Mouse (Mus musculus): Measurements from ENCODE around the gene Hnrnpk.
A peak's percentile ranks its signal among the peaks of the same experiment; 100 is the strongest.
"Not testable (repeated sequence)": the region's sequence is repeated elsewhere in the genome, so short reads cannot be mapped to it uniquely, and the experiment has no call there.

Hnrnpk gene

GRCm38 (mm10) chr13:58403243-58403642 is at the start of gene Hnrnpk:
Gene Hnrnpk, minus strand, starts transcription at chr13:58403343.
- DNase-seq (ENCODE audit: low spot score in 2 of 2), result not testable (repeated sequence)

GRCm38 (mm10) chr13:58452246-58452645 is 49.1 kb upstream of the Hnrnpk start:
- DNase-seq (ENCODE audit: low spot score in 2 of 2), result no peak

- no peak for DNase-seq (ENCODE audit: low spot score in 2 of 2)
Observed at GRCm38 (mm10) chr13:58450459-58451182, 47.5 kb upstream of the Hnrnpk start.

GRCm38 (mm10) chr13:58446541-58446940 is 43.4 kb upstream of the Hnrnpk start:
- DNase-seq (ENCODE audit: low spot score in 2 of 2), result no peak

- DNase-seq (ENCODE audit: low spot score in 2 of 2), result no peak
Observed at GRCm38 (mm10) chr13:58443787-58444186, 40.6 kb upstream of the Hnrnpk start.

GRCm38 (mm10) chr13:58443326-58443725 is 40.2 kb upstream of the Hnrnpk start:
- DNase-seq (ENCODE audit: low spot score in 2 of 2), result no peak

GRCm38 (mm10) chr13:58439716-58440115 is 36.6 kb upstream of the Hnrnpk start:
- no peak for DNase-seq (ENCODE audit: low spot score in 2 of 2)

- no peak for DNase-seq (ENCODE audit: low spot score in 2 of 2)
Observed at GRCm38 (mm10) chr13:58423061-58423660, 20.0 kb upstream of the Hnrnpk start.

- DNase-seq (ENCODE audit: low spot score in 2 of 2), result no peak
Observed at GRCm38 (mm10) chr13:58422242-58422641, 19.1 kb upstream of the Hnrnpk start.

GRCm38 (mm10) chr13:58421026-58421425 is 17.9 kb upstream of the Hnrnpk start:
- no peak for DNase-seq (ENCODE audit: low spot score in 2 of 2)

GRCm38 (mm10) chr13:58419266-58419665 is 16.1 kb upstream of the Hnrnpk start:
- no peak for DNase-seq (ENCODE audit: low spot score in 2 of 2)

- no peak for DNase-seq (ENCODE audit: low spot score in 2 of 2)
Observed at GRCm38 (mm10) chr13:58418656-58419055, 15.5 kb upstream of the Hnrnpk start.

GRCm38 (mm10) chr13:58415838-58416237 is 12.7 kb upstream of the Hnrnpk start:
- DNase-seq (ENCODE audit: low spot score in 2 of 2), result no peak

GRCm38 (mm10) chr13:58415374-58415773 is 12.2 kb upstream of the Hnrnpk start:
- no peak for DNase-seq (ENCODE audit: low spot score in 2 of 2)

GRCm38 (mm10) chr13:58411073-58411472 is 7.9 kb upstream of the Hnrnpk start:
- DNase-seq (ENCODE audit: low spot score in 2 of 2), result no peak

- no peak for DNase-seq (ENCODE audit: low spot score in 2 of 2)
Observed at GRCm38 (mm10) chr13:58402744-58403110, 416 bp downstream of the Hnrnpk start.

- DNase-seq (ENCODE audit: low spot score in 2 of 2), result peak; percentile 95 to 96
Observed at GRCm38 (mm10) chr13:58402003-58402743, 970 bp downstream of the Hnrnpk start, which contains the start of gene Rmi1. Gene Rmi1, plus strand, starts transcription at chr13:58402248.

- peak; percentile 43 to 59 for DNase-seq (ENCODE audit: low spot score in 2 of 2)
Observed at GRCm38 (mm10) chr13:58401135-58402002, 1.8 kb downstream of the Hnrnpk start.

- no peak for DNase-seq (ENCODE audit: low spot score in 2 of 2)
Observed at GRCm38 (mm10) chr13:58400576-58400975, 2.6 kb downstream of the Hnrnpk start.

GRCm38 (mm10) chr13:58397651-58398050 is 5.5 kb downstream of the Hnrnpk start:
- no peak for DNase-seq (ENCODE audit: low spot score in 2 of 2)

GRCm38 (mm10) chr13:58394392-58394791 is 8.8 kb downstream of the Hnrnpk start:
- not testable (repeated sequence) for DNase-seq (ENCODE audit: low spot score in 2 of 2)
